Mouse (Mus musculus): Measurements from ENCODE around the gene Eif3b. TPM values are rescaled to one million over a fixed set of nuclear protein-coding genes. Genes with fewer than 3 reads are reported as not detected.

Gene Eif3b
- polyA plus RNA-seq, 1 experiment = 48.8 TPM

DNA sequence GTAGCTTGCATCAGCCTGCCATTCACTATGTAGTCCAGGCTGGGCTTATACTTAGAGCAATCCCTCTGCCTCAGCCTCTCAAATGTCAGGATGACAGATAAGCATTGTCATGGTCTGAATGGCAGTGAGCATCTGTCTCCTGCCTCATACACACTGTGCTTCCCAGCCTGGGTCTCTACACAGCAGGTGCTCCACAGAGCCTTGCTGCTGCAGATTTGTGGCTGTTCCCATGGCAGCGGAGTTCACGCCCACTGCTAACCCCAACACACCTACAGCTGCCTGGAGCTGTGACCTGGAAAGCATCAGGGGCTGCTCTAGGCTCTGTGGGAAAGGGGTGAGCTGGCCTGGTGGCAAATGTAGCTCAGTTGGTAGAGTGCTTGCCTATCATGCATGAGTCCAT lies 45.8 kb downstream of the Eif3b start:
- peaks cover 37% of the 10 kb centered on the region for H3K9me3 ChIP-seq
- peak overlapping the region; percentile 24 for H3K4me3 ChIP-seq (replicated peaks)
- peaks cover 48% of the 10 kb centered on the region for H3K27me3 ChIP-seq (replicated peaks)
- no peaks in the 10 kb centered on the region for H3K36me3 ChIP-seq (replicated peaks; ENCODE audit: low read length)
- TF ChIP-seq FLI1 (IDR thresholded peaks at IDR 0.05; ENCODE audit: low read length) = no peak
- no peak for TF ChIP-seq GATA1 (IDR thresholded peaks at IDR 0.05; ENCODE audit: borderline replicate concordance, low read length)
- H3K4me1 ChIP-seq = peaks cover 3% of the 10 kb centered on the region; the same call in 1 of the 2 replicates

DNA sequence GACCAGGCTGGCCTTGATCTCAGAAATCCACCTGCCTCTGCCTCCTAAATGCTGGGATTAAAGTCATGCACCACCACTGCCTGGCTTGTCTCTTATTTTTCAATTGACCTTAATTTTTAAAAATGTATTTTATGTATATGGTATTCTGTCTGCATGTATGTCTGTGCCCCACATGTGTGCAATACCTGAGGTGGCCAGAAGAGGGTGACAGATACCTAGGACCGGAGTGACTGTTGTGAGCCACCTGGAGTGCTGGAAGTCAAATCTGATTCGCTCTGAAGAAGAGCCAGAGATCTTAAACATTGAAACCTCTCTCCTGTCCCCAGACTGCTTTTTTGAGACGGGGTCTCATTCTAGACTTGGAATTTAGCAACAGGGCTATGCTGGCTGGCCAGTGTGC lies 53.2 kb downstream of the Eif3b start:
- no peak for TF ChIP-seq FLI1 (IDR thresholded peaks at IDR 0.05; ENCODE audit: low read length)
- TF ChIP-seq GATA1 (IDR thresholded peaks at IDR 0.05; ENCODE audit: borderline replicate concordance, low read length) = no peak
- H3K27me3 ChIP-seq (replicated peaks) = peaks cover 40% of the 10 kb centered on the region

DNA sequence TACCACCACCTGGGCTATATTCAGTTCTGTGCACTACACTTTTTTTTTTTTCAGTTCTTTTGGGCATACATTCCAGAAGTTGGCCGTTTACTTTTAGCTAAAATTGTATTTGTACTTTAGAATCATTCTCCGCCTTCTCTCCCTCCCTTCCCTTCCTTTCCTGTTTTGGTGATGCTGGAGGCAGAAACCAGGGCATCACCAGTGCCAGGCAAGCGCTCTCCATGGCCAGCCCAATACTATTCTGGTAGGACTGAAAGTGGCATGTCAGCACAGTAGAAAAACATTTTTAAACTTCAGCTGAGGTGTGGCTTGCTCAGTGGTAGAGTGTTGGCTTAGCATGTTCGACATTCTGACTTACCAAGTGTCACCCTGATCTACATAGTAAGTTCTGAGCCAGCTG lies 62.3 kb downstream of the Eif3b start:
- peaks cover 30% of the 10 kb centered on the region for H3K27me3 ChIP-seq (replicated peaks)
- peaks cover 25% of the 10 kb centered on the region for H3K4me1 ChIP-seq
- no peaks in the 10 kb centered on the region for H3K36me3 ChIP-seq (replicated peaks; ENCODE audit: low read length)
- TF ChIP-seq GATA1 (IDR thresholded peaks at IDR 0.05; ENCODE audit: borderline replicate concordance, low read length) (no peak), FLI1 (IDR thresholded peaks at IDR 0.05; ENCODE audit: low read length) (no peak)
- peaks cover 13% of the 10 kb centered on the region for H3K9me3 ChIP-seq
- H3K4me3 ChIP-seq (replicated peaks) = no peak overlapping the region

More for the DNA sequence above, 53.2 kb downstream of the Eif3b start:
- H3K4me1 ChIP-seq = no peaks in the 10 kb centered on the region; the same call in 1 of the 2 replicates
- no peak overlapping the region for H3K4me3 ChIP-seq (replicated peaks)
- no peaks in the 10 kb centered on the region for H3K36me3 ChIP-seq (replicated peaks; ENCODE audit: low read length)
- H3K9me3 ChIP-seq = peaks cover 8% of the 10 kb centered on the region

DNA sequence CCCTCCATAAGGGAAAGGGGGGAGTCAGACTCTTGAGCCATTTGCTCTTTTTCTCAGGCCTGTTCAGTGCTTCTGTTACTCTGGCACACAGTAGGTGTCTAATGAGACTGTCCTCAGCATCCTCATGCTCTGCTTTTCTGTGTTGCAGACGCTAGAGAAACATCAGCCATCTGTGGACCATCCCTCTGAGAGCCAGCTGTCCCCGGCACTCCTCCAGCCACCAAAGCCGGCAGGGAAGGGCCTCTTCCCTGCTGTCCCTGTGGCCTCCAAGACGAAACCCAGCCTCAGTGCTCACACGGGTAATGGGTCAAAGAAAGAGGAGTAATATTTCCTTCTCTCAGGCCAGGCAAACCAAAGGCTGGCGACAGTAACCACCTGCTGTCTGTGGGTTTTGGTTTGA lies 72.0 kb downstream of the Eif3b start:
- peaks cover 23% of the 10 kb centered on the region for H3K4me1 ChIP-seq
- no peaks in the 10 kb centered on the region for H3K36me3 ChIP-seq (replicated peaks; ENCODE audit: low read length)
- peaks cover 54% of the 10 kb centered on the region for H3K27me3 ChIP-seq (replicated peaks)
- no peaks in the 10 kb centered on the region for H3K9me3 ChIP-seq
- TF ChIP-seq GATA1 (IDR thresholded peaks at IDR 0.05; ENCODE audit: borderline replicate concordance, low read length) = no peak
- no peak for TF ChIP-seq FLI1 (IDR thresholded peaks at IDR 0.05; ENCODE audit: low read length)
- H3K4me3 ChIP-seq (replicated peaks) = no peak overlapping the region

DNA sequence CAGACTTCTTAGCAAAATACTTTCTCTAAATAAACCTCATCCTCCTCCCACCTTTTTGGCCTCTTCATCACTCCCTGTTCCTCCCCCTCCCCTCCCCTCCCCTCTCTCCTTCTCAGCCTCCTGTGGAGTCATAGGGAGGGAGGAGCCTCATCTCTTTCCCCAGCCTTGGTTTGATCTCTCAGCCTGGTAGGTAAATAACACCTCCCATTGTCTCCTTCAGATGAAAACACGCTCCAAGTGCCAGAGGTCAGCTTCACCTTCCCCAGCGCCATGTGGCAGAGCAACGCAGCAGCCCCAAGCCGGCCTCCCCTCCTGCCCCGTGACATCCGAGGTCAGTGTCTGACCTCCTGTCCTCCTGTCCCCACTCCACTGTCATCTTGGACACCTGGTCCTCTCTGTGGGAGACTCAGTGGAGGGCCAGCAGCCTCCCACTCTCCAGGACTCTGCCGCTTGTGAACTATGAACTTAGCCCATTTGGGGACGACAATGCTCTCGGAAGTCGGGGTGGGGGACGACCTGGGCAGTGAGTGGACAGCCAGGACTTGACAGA lies 73.6 kb downstream of the Eif3b start:
- peaks cover 23% of the 10 kb centered on the region for H3K4me1 ChIP-seq
- no peak overlapping the region for H3K4me3 ChIP-seq (replicated peaks)
- no peaks in the 10 kb centered on the region for H3K36me3 ChIP-seq (replicated peaks; ENCODE audit: low read length)
- H3K9me3 ChIP-seq = no peaks in the 10 kb centered on the region
- peaks cover 43% of the 10 kb centered on the region for H3K27me3 ChIP-seq (replicated peaks)
- TF ChIP-seq FLI1 (IDR thresholded peaks at IDR 0.05; ENCODE audit: low read length) (no peak), GATA1 (IDR thresholded peaks at IDR 0.05; ENCODE audit: borderline replicate concordance, low read length) (no peak)

Other genes with a start within 250 kb of the Eif3b start
- gene Mad1l1, start 97.8 kb upstream of the Eif3b start, polyA plus RNA-seq (2012; ENCODE audit: insufficient read depth, low replicate concordance) = 10.3 and 23.3 TPM in 2 replicates
- gene Nudt1, start 97.7 kb upstream of the Eif3b start, polyA plus RNA-seq (2012; ENCODE audit: insufficient read depth, low replicate concordance) = 21.0 TPM in 1 of 2 replicates, not detected in the other
- 6.7 TPM in 1 of 2 replicates, not detected in the other for gene Mrm2, start 87.4 kb upstream of the Eif3b start, polyA plus RNA-seq (2012; ENCODE audit: insufficient read depth, low replicate concordance)
- 7.2 and 17.8 TPM in 2 replicates for gene Snx8, start 30.1 kb upstream of the Eif3b start, polyA plus RNA-seq (2012; ENCODE audit: insufficient read depth, low replicate concordance)
- gene Gm4869, start 26.3 kb downstream of the Eif3b start, polyA plus RNA-seq (2012; ENCODE audit: insufficient read depth, low replicate concordance) = 0.03 TPM in 1 of 2 replicates, not detected in the other
- gene Chst12, start 86.2 kb downstream of the Eif3b start, polyA plus RNA-seq (2012; ENCODE audit: insufficient read depth, low replicate concordance) = 145 and 281 TPM in 2 replicates
- gene Grifin, start 145.7 kb downstream of the Eif3b start, polyA plus RNA-seq (2012; ENCODE audit: insufficient read depth, low replicate concordance) = 0.77 TPM in 1 of 2 replicates, not detected in the other
- 7.3 and 31.9 TPM in 2 replicates for gene Lfng, start 188.0 kb downstream of the Eif3b start, polyA plus RNA-seq (2012; ENCODE audit: insufficient read depth, low replicate concordance)
- gene Ttyh3, start 229.7 kb downstream of the Eif3b start, polyA plus RNA-seq (2012; ENCODE audit: insufficient read depth, low replicate concordance) = 302 and 455 TPM in 2 replicates

Measured in megakaryocyte, embryonic 14.5 days (primary cell).